Mouse (Mus musculus) cortical plate, adult 2 months (tissue): Measurements from ENCODE around the gene Plaa.

Source experiments
- CTCF ChIP-seq: fragments of 200-500 bp; IDR thresholded peaks from 2 replicates; pipeline ENCODE4 v1.5.1; 2011; ENCODE audit warnings: mild to moderate bottlenecking, control low read depth, low read length; ENCODE audit not compliant: insufficient read depth; ENCODE audit errors: extremely low read depth
- POLR2A ChIP-seq: fragments of 200-500 bp; IDR thresholded peaks from 2 replicates; pipeline ENCODE4 v1.6.1; 2011; ENCODE audit warnings: mild to moderate bottlenecking, low read length, control low read depth; ENCODE audit not compliant: insufficient read depth; ENCODE audit errors: extremely low read depth

DNA sequence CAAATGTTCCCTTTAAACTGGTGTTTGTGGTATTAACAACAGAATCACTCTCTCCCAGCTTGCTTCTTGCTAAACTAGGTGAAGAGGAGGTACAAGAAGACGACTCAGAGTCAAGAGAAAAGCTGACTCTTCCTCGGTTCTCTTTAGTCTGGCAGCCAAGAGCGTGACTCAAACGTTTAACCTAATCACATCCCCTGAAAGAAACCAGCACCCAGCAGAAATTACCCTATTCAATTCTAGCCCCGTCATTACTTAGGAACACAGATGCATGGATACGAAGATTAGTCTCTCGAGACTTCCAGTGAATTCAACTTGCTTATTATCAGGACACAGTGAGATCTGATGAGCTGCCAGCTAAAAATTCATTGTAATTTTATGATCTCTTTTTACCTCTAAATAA is 58.7 kb downstream of the Plaa start:
- TF ChIP-seq CTCF (no peak), POLR2A (no peak)
